Mouse (Mus musculus) neural tube, embryonic 14.5 days (tissue): ENCODE measurements around the gene Acly. TPM values are rescaled to one million over a fixed set of nuclear protein-coding genes. Genes with fewer than 3 reads are reported as not detected.
A peak's percentile ranks its signal among the peaks of the same experiment; 100 is the strongest.

Source experiments
- ATAC-seq: fragments of 200-750 bp; cut with Nextera tagmentation; 2 replicates; pipeline ENCODE4 v1.8.0; 2017; ENCODE audit warnings: low read depth, mild to moderate bottlenecking, moderate TSS enrichment, moderate library complexity
- H3K27ac ChIP-seq: fragments of 300-500 bp; sonication (generic); 2 replicates; pipeline ENCODE4 v1.5.1; 2014; ENCODE audit warnings: low read depth, mild to moderate bottlenecking, control low read depth, low read length, moderate library complexity, mixed read lengths
- H3K27me3 ChIP-seq: fragments of 300-500 bp; sonication (generic); 2 replicates; pipeline ENCODE4 v1.6.1; 2014; ENCODE audit warnings: low read length; ENCODE audit not compliant: control insufficient read depth, insufficient read depth
- H3K36me3 ChIP-seq: fragments of 300-500 bp; sonication (generic); 2 replicates; pipeline ENCODE4 v1.6.1; 2014; ENCODE audit warnings: low read length, mixed read lengths; ENCODE audit not compliant: control insufficient read depth, insufficient read depth
- H3K4me1 ChIP-seq: fragments of 300-500 bp; sonication (generic); 2 replicates; pipeline ENCODE4 v1.6.1; 2014; ENCODE audit warnings: low read length; ENCODE audit not compliant: control insufficient read depth, insufficient read depth
- H3K4me2 ChIP-seq: fragments of 300-500 bp; sonication (generic); 2 replicates; pipeline ENCODE4 v1.6.1; 2014; ENCODE audit warnings: mild to moderate bottlenecking, low read depth, low read length, control low read depth
- H3K4me3 ChIP-seq: fragments of 300-500 bp; sonication (generic); 2 replicates; pipeline ENCODE4 v1.5.1; 2014; ENCODE audit warnings: low read depth, low read length, control low read depth, mixed read lengths
- H3K9ac ChIP-seq: fragments of 300-500 bp; sonication (generic); replicated peaks from 2 replicates; pipeline ENCODE4 v1.6.1; 2014; ENCODE audit warnings: low read depth, mild to moderate bottlenecking, control low read depth, low read length, mixed read lengths
- H3K9me3 ChIP-seq: fragments of 300-500 bp; sonication (generic); 2 replicates; pipeline ENCODE4 v1.6.1; 2016; ENCODE audit warnings: low read length; ENCODE audit not compliant: control insufficient read depth
- WGBS: fragments of 180-500 bp; shearing (Covaris S2); extraction: QIAGEN DNeasy Blood & Tissue Kit; methylation state at CpG from one replicate; pipeline ENCODE4 v1.1.7; 2014; 5-methylcytosine and 5-hydroxymethylcytosine counted together
- polyA plus RNA-seq: library from polyadenylated mRNA; unstranded; fragments of >200 nt; fragmentation: Nextera tagmentation; extraction: Ambion mirVana; gene quantifications from 2 replicates; pipeline ENCODE4 v1.2.1, GENCODE M21; 2014

Acly gene
- polyA plus RNA-seq, 1 experiment from 2014 or later: 191 TPM

DNA sequence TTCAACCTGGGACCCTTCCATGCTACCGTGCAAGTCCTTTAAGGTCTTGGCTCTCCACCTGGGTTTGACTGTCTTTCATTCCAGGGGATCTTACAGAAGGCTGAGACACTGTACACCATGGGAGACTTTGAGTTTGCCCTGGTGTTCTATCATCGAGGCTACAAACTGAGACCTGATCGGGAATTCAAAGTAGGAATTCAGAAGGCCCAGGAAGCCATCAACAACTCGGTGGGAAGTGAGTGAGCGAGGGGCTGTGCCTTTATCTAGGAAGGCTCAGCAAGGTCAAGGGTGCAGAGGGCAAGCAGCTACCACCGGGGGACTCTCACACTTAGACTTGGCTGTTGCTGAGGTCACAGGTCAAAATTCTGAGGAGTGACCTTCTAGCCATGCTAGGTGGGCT lies 22.3 kb upstream of the Acly start:
- no peak overlapping the region for H3K27ac ChIP-seq
- no peaks in the 10 kb centered on the region for H3K36me3 ChIP-seq
- H3K4me3 ChIP-seq: no peak overlapping the region
- H3K4me2 ChIP-seq: no peak overlapping the region
- ATAC-seq: no peak
- H3K27me3 ChIP-seq: no peaks in the 10 kb centered on the region
- no peak overlapping the region for H3K9ac ChIP-seq
- H3K4me1 ChIP-seq: no peaks in the 10 kb centered on the region; the same call in 1 of the 2 replicates
- 83% methylated on average over 6 of the region's 6 CpGs for WGBS
- no peaks in the 10 kb centered on the region for H3K9me3 ChIP-seq

DNA sequence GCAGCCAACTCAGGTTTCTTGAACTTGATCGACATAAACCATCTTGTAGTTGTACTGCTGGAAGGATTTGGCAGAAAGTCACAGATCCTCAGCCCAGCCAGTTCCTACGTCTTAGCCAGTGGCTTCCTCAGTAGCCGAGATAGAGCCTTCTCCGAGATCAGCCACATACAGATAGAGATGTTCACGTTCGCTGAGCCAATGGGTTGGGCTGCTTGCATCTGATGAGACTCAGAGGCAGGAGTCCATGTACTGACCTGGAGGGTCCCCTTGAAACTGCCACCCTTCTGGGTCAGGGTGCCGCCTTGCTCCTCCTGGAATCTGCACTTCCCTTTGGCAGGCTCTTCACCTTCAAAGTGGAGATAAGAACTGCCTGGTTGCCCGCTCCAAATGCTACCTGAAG lies 21.7 kb upstream of the Acly start:
- no peak overlapping the region for H3K9ac ChIP-seq
- H3K4me2 ChIP-seq: no peak overlapping the region
- H3K4me1 ChIP-seq: peaks cover 2% of the 10 kb centered on the region; the same call in 1 of the 2 replicates
- no peaks in the 10 kb centered on the region for H3K9me3 ChIP-seq
- no peak for ATAC-seq
- H3K4me3 ChIP-seq: no peak overlapping the region
- H3K27ac ChIP-seq: no peak overlapping the region
- H3K36me3 ChIP-seq: no peaks in the 10 kb centered on the region
- no peaks in the 10 kb centered on the region for H3K27me3 ChIP-seq
- WGBS: 90% methylated on average over 8 of the region's 8 CpGs

DNA sequence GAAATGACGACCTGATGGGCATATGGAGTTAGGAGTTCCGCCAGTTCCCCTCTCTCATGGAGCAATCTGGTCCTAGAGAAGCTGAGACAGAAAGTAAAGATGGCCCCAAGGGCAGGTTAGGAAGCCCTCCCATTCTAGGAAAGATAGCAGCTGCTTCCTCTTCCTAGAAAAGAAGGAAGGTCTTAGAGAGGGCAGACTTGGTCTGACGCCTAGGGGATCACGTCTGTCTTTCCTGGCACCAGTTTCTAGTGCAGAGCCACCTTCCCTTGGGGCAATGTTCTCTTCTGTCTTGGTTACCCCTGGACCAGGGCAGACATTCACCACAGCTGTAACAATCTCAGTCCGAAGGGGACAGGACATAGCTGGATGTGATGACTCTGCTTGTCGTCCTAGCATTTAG lies 20.3 kb upstream of the Acly start:
- H3K4me3 ChIP-seq: no peak overlapping the region
- no peak for ATAC-seq
- no peak overlapping the region for H3K4me2 ChIP-seq
- no peaks in the 10 kb centered on the region for H3K27me3 ChIP-seq
- no peak overlapping the region for H3K27ac ChIP-seq
- H3K4me1 ChIP-seq: peaks cover 2% of the 10 kb centered on the region; the same call in 1 of the 2 replicates
- H3K36me3 ChIP-seq: no peaks in the 10 kb centered on the region
- no peak overlapping the region for H3K9ac ChIP-seq
- 83% methylated on average over 6 of the region's 6 CpGs for WGBS
- H3K9me3 ChIP-seq: no peaks in the 10 kb centered on the region

DNA sequence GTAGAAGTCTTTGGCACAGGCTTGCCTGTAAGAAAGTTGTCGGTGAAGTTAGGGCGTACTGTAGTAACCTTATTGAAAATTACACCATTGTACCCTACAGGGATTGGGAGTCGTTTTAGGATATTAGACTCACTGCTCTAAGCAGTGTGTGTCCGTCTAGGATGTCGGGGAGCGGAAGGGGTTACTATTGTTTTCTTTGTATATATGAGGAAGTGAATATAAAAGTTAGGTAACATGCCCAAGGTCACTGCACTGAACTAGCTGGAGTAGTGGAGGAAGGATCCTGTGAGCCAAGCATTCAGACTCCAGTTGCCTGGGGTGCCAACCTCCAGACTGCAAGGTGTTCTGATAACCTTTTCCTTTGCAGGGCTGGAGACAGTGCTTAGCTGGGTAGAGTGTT lies 19.2 kb upstream of the Acly start:
- WGBS: 89% methylated on average over 6 of the region's 6 CpGs
- H3K4me1 ChIP-seq: peaks cover 2% of the 10 kb centered on the region; the same call in 1 of the 2 replicates
- no peaks in the 10 kb centered on the region for H3K27me3 ChIP-seq
- H3K36me3 ChIP-seq: no peaks in the 10 kb centered on the region
- H3K4me3 ChIP-seq: no peak overlapping the region
- no peaks in the 10 kb centered on the region for H3K9me3 ChIP-seq
- H3K4me2 ChIP-seq: no peak overlapping the region
- H3K9ac ChIP-seq: no peak overlapping the region
- ATAC-seq: no peak
- H3K27ac ChIP-seq: no peak overlapping the region

DNA sequence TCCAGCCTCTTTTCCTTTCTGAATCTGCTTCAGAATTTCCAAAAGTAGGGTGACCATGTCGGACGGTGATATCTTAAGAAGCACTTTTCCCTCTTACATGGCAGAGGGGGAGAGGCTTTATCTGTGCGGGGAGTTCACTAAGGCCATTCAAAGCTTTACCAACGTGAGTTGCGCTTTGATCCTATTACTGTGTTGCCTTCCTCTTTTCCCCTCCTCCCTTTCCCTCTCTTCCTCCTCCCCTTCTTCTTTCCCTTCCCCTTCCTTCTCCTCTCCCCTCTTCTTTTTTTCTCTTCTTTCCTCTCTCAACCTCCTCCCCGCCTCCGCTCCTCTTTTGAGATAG lies 17.9 kb upstream of the Acly start:
- Histone ChIP-seq H3K4me2 (peak overlapping the region; percentile 75), H3K4me1 (peaks cover 2% of the 10 kb centered on the region; the same call in 1 of the 2 replicates), H3K9ac (peak overlapping the region; percentile 63), H3K4me3 (peak overlapping the region; percentile 40), H3K9me3 (no peaks in the 10 kb centered on the region), H3K36me3 (no peaks in the 10 kb centered on the region), H3K27ac (peak overlapping the region; percentile 69), H3K27me3 (no peaks in the 10 kb centered on the region)
- peak; percentile 58 for ATAC-seq
- 23% methylated on average over 7 of the region's 7 CpGs for WGBS

DNA sequence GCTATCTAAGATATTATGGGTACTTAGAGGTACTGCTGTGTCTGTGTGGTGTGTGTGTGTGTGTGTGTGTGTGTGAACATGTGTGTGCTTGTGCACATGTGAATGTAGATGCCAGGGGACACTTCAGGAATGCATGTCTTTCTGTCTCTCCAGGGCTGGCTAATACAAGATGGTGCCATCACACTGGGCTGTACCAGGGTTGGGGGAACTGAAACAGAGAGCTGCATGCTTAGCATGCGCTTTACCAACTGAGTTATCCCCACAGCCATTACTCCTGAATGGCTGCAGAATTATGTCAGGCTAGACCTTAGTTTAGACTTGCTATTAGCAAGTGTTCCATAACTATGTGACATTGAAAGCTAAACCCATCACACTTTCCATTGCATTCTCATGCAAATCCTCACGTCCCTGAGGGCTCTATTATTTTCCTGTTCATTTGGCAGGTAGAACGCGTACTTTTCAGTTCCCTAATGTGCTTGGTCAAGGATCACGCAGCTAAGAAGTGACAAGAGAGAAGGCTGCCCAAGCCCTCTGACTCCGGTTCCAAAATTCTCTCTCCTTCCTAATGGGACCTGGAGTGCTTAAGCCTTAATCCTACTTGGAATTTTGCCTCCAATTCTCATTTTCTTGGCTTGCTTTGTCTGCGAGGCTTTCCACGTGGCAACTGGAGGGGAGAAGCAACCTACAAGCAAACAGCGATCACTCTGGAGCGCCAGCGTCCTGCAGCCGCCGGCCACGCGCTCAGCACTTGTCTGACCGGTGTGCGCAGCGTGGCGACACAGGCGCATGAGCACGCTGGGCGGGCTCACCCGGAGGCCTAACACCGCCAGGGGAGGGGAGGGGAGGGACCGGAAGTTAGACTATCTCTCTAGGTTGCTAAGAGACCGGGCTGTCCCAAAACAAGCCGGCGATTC lies 17.3 kb upstream of the Acly start, which contains the start of gene Ttc25:
Gene Ttc25 (plus strand): TSS at position 776 of the 914 bp plus-strand sequence.
- WGBS: 4% methylated on average over 28 of the region's 28 CpGs
- Histone ChIP-seq H3K9ac (peak within 1 kb of the TSS; percentile 63), H3K36me3 (no peaks in the 10 kb centered on the region), H3K4me1 (peaks cover 2% of the 10 kb centered on the region; the same call in 1 of the 2 replicates), H3K9me3 (no peaks in the 10 kb centered on the region), H3K27me3 (no peaks in the 10 kb centered on the region), H3K4me2 (peak within 1 kb of the TSS; percentile 75), H3K4me3 (peak within 1 kb of the TSS; percentile 40), H3K27ac (peak within 1 kb of the TSS; percentile 69)
- ATAC-seq: peak; percentile 98

DNA sequence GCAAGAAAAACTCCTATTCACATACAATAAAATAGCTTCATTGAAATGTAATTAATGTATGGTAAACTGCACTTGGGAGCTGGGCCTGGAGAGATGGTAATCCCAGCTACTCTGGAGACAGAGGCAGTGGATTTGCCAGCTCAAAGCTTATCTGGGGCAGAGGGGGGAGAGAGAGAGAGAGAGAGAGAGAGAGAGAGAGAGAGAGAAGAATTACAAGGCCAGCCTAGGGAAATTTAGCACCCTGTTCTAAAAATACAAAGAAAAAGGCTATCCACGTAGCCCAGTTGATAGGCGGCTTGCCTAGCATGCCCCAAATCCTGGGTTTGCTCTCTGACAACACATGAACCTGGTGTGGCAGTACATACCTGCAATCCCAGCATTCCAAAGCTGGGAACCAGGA lies 13.8 kb upstream of the Acly start:
- no peak for ATAC-seq
- H3K9ac ChIP-seq: no peak overlapping the region
- no peaks in the 10 kb centered on the region for H3K36me3 ChIP-seq
- H3K4me1 ChIP-seq: peaks cover 2% of the 10 kb centered on the region; the same call in 1 of the 2 replicates
- no peak overlapping the region for H3K4me2 ChIP-seq
- no peaks in the 10 kb centered on the region for H3K27me3 ChIP-seq
- H3K4me3 ChIP-seq: no peak overlapping the region
- H3K9me3 ChIP-seq: no peaks in the 10 kb centered on the region
- 100% methylated on average over 2 of the region's 2 CpGs for WGBS
- H3K27ac ChIP-seq: no peak overlapping the region

DNA sequence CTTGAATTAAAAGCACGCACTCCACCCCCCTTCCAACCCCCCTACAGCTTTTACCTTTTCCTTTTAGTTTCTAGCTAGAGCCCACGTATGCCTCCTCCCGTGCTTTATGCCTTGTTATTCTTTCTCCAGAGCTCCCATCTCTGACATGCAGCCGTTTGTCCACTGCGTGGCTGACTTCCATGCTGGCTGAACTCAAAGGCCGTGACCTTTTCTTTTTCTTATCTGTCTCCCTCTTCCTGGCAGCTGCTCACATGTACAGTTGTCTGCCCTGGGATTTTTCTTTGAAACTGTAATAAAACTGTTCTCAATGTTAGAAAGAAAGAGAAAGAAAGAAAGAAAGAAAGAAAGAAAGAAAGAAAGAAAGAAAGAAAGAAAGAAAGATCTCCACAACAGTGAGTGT lies 13.2 kb upstream of the Acly start:
- 60% methylated on average over 6 of the region's 6 CpGs for WGBS
- Histone ChIP-seq H3K4me3 (no peak overlapping the region), H3K27ac (no peak overlapping the region), H3K4me2 (no peak overlapping the region), H3K36me3 (no peaks in the 10 kb centered on the region), H3K4me1 (peaks cover 2% of the 10 kb centered on the region; the same call in 1 of the 2 replicates), H3K9me3 (no peaks in the 10 kb centered on the region), H3K9ac (no peak overlapping the region), H3K27me3 (no peaks in the 10 kb centered on the region)
- no peak for ATAC-seq

DNA sequence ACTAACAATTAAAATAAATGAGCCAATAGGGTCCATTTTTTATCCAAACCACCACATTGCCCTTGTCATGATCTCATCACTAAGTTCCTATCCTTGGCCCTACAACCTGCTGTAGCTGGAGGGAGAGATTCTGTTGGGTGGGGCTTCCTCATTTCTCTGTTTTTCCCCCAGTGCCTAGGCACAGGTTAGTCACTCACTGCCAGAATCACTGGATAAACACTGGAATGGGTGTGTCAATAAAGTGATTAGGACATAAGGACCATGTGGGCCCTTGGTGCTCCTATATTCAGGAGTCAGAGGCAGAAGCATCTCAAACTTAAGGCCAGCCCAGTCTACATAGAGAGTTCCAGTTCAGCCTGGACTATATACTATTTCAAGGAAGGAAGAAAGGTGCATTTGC lies 8.7 kb upstream of the Acly start:
- H3K27me3 ChIP-seq: no peaks in the 10 kb centered on the region
- H3K9me3 ChIP-seq: no peaks in the 10 kb centered on the region
- H3K4me3 ChIP-seq: no peak overlapping the region
- H3K27ac ChIP-seq: no peak overlapping the region
- no peak for ATAC-seq
- H3K9ac ChIP-seq: no peak overlapping the region
- H3K4me2 ChIP-seq: no peak overlapping the region
- H3K36me3 ChIP-seq: no peaks in the 10 kb centered on the region
- no peaks in the 10 kb centered on the region for H3K4me1 ChIP-seq
